Mouse (Mus musculus) forebrain, embryonic 12.5 days (tissue): ENCODE results near the gene Vmn1r54. TPM values are rescaled to one million over a fixed set of nuclear protein-coding genes. Genes with fewer than 3 reads are reported as not detected.

ENCODE experiments used
- ATAC-seq: fragments of 200-750 bp; cut with Nextera tagmentation; 2 replicates; pipeline ENCODE4 v1.8.0; 2017; ENCODE audit warnings: moderate TSS enrichment; ENCODE audit not compliant: low FRiP score
- H3K27ac ChIP-seq: fragments of 300-500 bp; sonication (generic); 2 replicates; pipeline ENCODE4 v1.5.1; 2016; ENCODE audit warnings: mild to moderate bottlenecking
- H3K27me3 ChIP-seq: fragments of 300-500 bp; sonication (generic); 2 replicates; pipeline ENCODE4 v1.6.1; 2016; ENCODE audit warnings: mild to moderate bottlenecking
- H3K36me3 ChIP-seq: fragments of 300-500 bp; sonication (generic); replicated peaks from 2 replicates; pipeline ENCODE4 v1.6.1; 2016; ENCODE audit warnings: mild to moderate bottlenecking
- H3K4me1 ChIP-seq: fragments of 300-500 bp; sonication (generic); 2 replicates; pipeline ENCODE4 v1.6.1; 2016
- H3K4me2 ChIP-seq: fragments of 300-500 bp; sonication (generic); 2 replicates; pipeline ENCODE4 v1.6.1; 2016; ENCODE audit warnings: mild to moderate bottlenecking, moderate library complexity
- H3K4me3 ChIP-seq: fragments of 300-500 bp; sonication (generic); replicated peaks from 2 replicates; pipeline ENCODE4 v1.5.1; 2016; ENCODE audit warnings: mild to moderate bottlenecking
- H3K9ac ChIP-seq: fragments of 300-500 bp; sonication (generic); 2 replicates; pipeline ENCODE4 v1.6.1; 2016; ENCODE audit warnings: mild to moderate bottlenecking
- H3K9me3 ChIP-seq: fragments of 300-500 bp; sonication (generic); 2 replicates; pipeline ENCODE4 v1.6.1; 2016
- WGBS: fragments of 180-500 bp; shearing (Covaris S2); methylation state at CpG from one replicate; pipeline ENCODE4 v1.1.7; 2016; 5-methylcytosine and 5-hydroxymethylcytosine counted together
- polyA plus RNA-seq: library from polyadenylated mRNA; unstranded; fragments of >200 nt; fragmentation: Nextera tagmentation; extraction: Ambion mirVana; gene quantifications from 2 replicates; pipeline ENCODE4 v1.2.1, GENCODE M21; 2016

Vmn1r54 gene
- polyA plus RNA-seq, 1 experiment from 2014 or later: not detected

- WGBS: 94% methylated on average over 2 of the region's 2 CpGs
- no peak for ATAC-seq
- no peaks in the 10 kb centered on the region for H3K9me3 ChIP-seq
- no peak overlapping the region for H3K4me2 ChIP-seq
- H3K36me3 ChIP-seq: no peaks in the 10 kb centered on the region
- H3K27me3 ChIP-seq: 0 out of 2 replicates have a peak, but pooled peaks cover 2% of the 10 kb centered on the region
- no peaks in the 10 kb centered on the region for H3K4me1 ChIP-seq
- H3K9ac ChIP-seq: no peak overlapping the region
- no peak overlapping the region for H3K4me3 ChIP-seq
- H3K27ac ChIP-seq: no peak overlapping the region
Measured at GRCm38 (mm10) chr6:90319019-90319418, 72.9 kb downstream of the Vmn1r54 start.

GRCm38 (mm10) chr6:90319475-90320191 is 73.5 kb downstream of the Vmn1r54 start:
- H3K9ac ChIP-seq: no peak overlapping the region
- ATAC-seq: no peak
- 79% methylated on average over 7 of the region's 7 CpGs for WGBS

GRCm38 (mm10) chr6:90320429-90320828 is 74.3 kb downstream of the Vmn1r54 start:
- H3K27me3 ChIP-seq: peaks cover 16% of the 10 kb centered on the region
- H3K27ac ChIP-seq: no peak overlapping the region
- WGBS: 81% methylated on average over 5 of the region's 5 CpGs
- no peak overlapping the region for H3K9ac ChIP-seq
- peaks cover 6% of the 10 kb centered on the region for H3K4me1 ChIP-seq
- ATAC-seq: no peak
- no peaks in the 10 kb centered on the region for H3K9me3 ChIP-seq
- no peaks in the 10 kb centered on the region for H3K36me3 ChIP-seq
- no peak overlapping the region for H3K4me3 ChIP-seq
- H3K4me2 ChIP-seq: no peak overlapping the region

More at GRCm38 (mm10) chr6:90319475-90320191, 73.5 kb downstream of the Vmn1r54 start:
- Histone ChIP-seq H3K9me3 (no peaks in the 10 kb centered on the region), H3K27ac (no peak overlapping the region), H3K4me3 (no peak overlapping the region), H3K27me3 (peaks cover 8% of the 10 kb centered on the region), H3K4me2 (no peak overlapping the region), H3K4me1 (no peaks in the 10 kb centered on the region), H3K36me3 (no peaks in the 10 kb centered on the region)

Other genes with a start within 250 kb of the Vmn1r54 start
- not detected in 2 replicates for gene Vmn1r47, start 230.2 kb upstream of the Vmn1r54 start, polyA plus RNA-seq
- gene Vmn1r48, start 209.5 kb upstream of the Vmn1r54 start, polyA plus RNA-seq: not detected in 2 replicates
- not detected in 2 replicates for gene Vmn1r49, start 167.8 kb upstream of the Vmn1r54 start, polyA plus RNA-seq
- gene Vmn1r50, start 144.9 kb upstream of the Vmn1r54 start, polyA plus RNA-seq: not detected in 2 replicates
- gene Vmn1r51, start 123.7 kb upstream of the Vmn1r54 start, polyA plus RNA-seq: not detected in 2 replicates
- gene Vmn1r52, start 71.5 kb upstream of the Vmn1r54 start, polyA plus RNA-seq: not detected in 2 replicates
- not detected in 2 replicates for gene V1ra8, start 43.5 kb upstream of the Vmn1r54 start, polyA plus RNA-seq
- not detected in 2 replicates for gene Vmn1r53, start 21.9 kb upstream of the Vmn1r54 start, polyA plus RNA-seq
- gene BC048671, start 54.9 kb downstream of the Vmn1r54 start, polyA plus RNA-seq: not detected in 2 replicates
- gene Chst13, start 78.9 kb downstream of the Vmn1r54 start, polyA plus RNA-seq: not detected in 2 replicates
- not detected in 2 replicates for gene Uroc1, start 87.0 kb downstream of the Vmn1r54 start, polyA plus RNA-seq
- gene Zxdc, start 123.2 kb downstream of the Vmn1r54 start, polyA plus RNA-seq: 13.8 and 15.8 TPM in 2 replicates
- gene Cfap100, start 182.5 kb downstream of the Vmn1r54 start, polyA plus RNA-seq: 1.9 and 2.6 TPM in 2 replicates
- gene Klf15, start 216.3 kb downstream of the Vmn1r54 start, polyA plus RNA-seq: 3.8 and 4.3 TPM in 2 replicates
- 2.0 TPM in 2 replicates for gene Aldh1l1, start 240.1 kb downstream of the Vmn1r54 start, polyA plus RNA-seq